Mouse (Mus musculus) heart, embryonic 10.5 days (tissue): ENCODE measurements around the gene Atp6ap2. TPM values are rescaled to one million over a fixed set of nuclear protein-coding genes. Genes with fewer than 3 reads are reported as not detected.
"Not testable (repeated sequence)": the region's sequence is repeated elsewhere in the genome, so short reads cannot be mapped to it uniquely, and the experiment has no call there.

Source experiments
- DNase-seq: peaks from one replicate; pipeline ENCODE4 v3.0.0-alpha.2; 2017; ENCODE audit warnings: low spot score
- H3K27ac ChIP-seq: fragments of 300-500 bp; sonication (generic); 2 replicates; pipeline ENCODE4 v1.5.1; 2016; ENCODE audit warnings: mild to moderate bottlenecking
- H3K27me3 ChIP-seq: fragments of 300-500 bp; sonication (generic); 2 replicates; pipeline ENCODE4 v1.6.1; 2016; ENCODE audit warnings: mild to moderate bottlenecking; ENCODE audit not compliant: poor library complexity, insufficient read depth, severe bottlenecking
- H3K36me3 ChIP-seq: fragments of 300-500 bp; sonication (generic); 2 replicates; pipeline ENCODE4 v1.6.1; 2016; ENCODE audit warnings: mild to moderate bottlenecking, moderate library complexity
- H3K4me1 ChIP-seq: fragments of 300-500 bp; sonication (generic); 2 replicates; pipeline ENCODE4 v1.6.1; 2016; ENCODE audit warnings: mild to moderate bottlenecking
- H3K4me3 ChIP-seq: fragments of 300-500 bp; sonication (generic); 2 replicates; pipeline ENCODE4 v1.5.1; 2016; ENCODE audit warnings: mild to moderate bottlenecking, moderate library complexity
- H3K9me3 ChIP-seq: fragments of 300-500 bp; sonication (generic); 2 replicates; pipeline ENCODE4 v1.6.1; 2016; ENCODE audit warnings: mild to moderate bottlenecking, moderate library complexity
- WGBS: fragments of 180-500 bp; shearing (Covaris S2); methylation state at CpG from one replicate; pipeline ENCODE4 v1.1.7; 2016; 5-methylcytosine and 5-hydroxymethylcytosine counted together
- polyA plus RNA-seq: library from polyadenylated mRNA; unstranded; fragments of >200 nt; fragmentation: Nextera tagmentation; extraction: Ambion mirVana; gene quantifications from 2 replicates; pipeline ENCODE4 v1.2.1, GENCODE M21; 2016

The Atp6ap2 gene
- polyA plus RNA-seq, 1 experiment from 2014 or later, result 56.0 TPM

- not testable (repeated sequence) for H3K9me3 ChIP-seq, H3K27me3 ChIP-seq, H3K4me1 ChIP-seq, H3K4me3 ChIP-seq, H3K27ac ChIP-seq, DNase-seq
- peaks cover 15% of the 10 kb centered on the region; the same call in 1 of the 2 replicates for H3K36me3 ChIP-seq
- 92% methylated on average over 1 of the region's 1 CpGs for WGBS
These were observed 24.8 kb downstream of the Atp6ap2 start for GRCm38 (mm10) chrX:12612360-12612759.

- H3K27me3 ChIP-seq, result no peaks in the 10 kb centered on the region
- no peaks in the 10 kb centered on the region for H3K36me3 ChIP-seq
- WGBS, result 65% methylated on average over 3 of the region's 4 CpGs
- no peak for DNase-seq
- no peak overlapping the region for H3K27ac ChIP-seq
- no peaks in the 10 kb centered on the region for H3K4me1 ChIP-seq
- H3K9me3 ChIP-seq, result no peaks in the 10 kb centered on the region
- H3K4me3 ChIP-seq, result no peak overlapping the region
These were observed 37.5 kb downstream of the Atp6ap2 start for GRCm38 (mm10) chrX:12625131-12625530.

GRCm38 (mm10) chrX:12644976-12645375 lies 57.4 kb downstream of the Atp6ap2 start:
- Histone ChIP-seq H3K27me3 (no peaks in the 10 kb centered on the region; the same call in 1 of the 2 replicates), H3K4me3 (no peak overlapping the region), H3K9me3 (no peaks in the 10 kb centered on the region), H3K4me1 (no peaks in the 10 kb centered on the region), H3K36me3 (peaks cover 2% of the 10 kb centered on the region; the same call in 1 of the 2 replicates), H3K27ac (no peak overlapping the region)
- no peak for DNase-seq
- WGBS, result 66% methylated on average over 2 of the region's 2 CpGs

DNA sequence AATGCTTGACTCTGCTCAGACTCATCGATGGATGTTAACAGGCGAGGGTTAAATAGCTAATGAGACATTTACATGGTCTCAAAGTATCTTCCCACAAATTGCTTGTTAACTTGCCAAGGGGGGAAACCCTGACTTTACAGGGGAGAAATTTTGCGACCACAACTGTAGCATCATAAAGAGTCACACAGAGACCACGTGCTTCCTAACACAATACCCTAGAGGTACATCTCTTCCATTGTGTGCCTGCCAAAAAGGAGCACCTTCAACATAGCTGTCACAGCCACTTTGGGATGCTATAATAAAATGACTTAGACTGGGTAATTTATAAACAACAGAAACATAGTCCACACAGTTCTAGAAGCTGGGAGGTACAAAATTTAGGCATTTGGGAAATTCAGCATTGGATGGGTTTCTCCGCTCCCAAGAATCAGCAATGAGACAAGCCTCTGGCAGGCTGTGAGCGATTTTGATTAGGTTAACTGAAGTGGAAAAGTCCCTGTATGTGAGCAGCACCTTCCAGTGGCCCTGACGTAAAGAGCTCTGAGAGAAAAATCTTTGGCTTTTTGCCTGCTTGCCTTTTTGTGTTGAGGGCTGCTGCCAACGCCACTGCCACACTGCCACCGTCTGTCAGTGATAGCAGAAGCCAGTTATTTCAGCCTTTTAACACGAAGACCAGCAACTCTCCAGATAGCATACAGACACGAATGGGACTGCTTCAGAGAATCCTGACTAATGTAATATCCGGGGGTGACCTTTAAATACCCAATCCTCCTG lies 58.1 kb downstream of the Atp6ap2 start:
- DNase-seq, result no peak
- Histone ChIP-seq H3K9me3 (no peaks in the 10 kb centered on the region), H3K36me3 (peaks cover 4% of the 10 kb centered on the region; the same call in 1 of the 2 replicates), H3K27ac (no peak overlapping the region), H3K27me3 (no peaks in the 10 kb centered on the region; the same call in 1 of the 2 replicates), H3K4me3 (no peak overlapping the region), H3K4me1 (no peaks in the 10 kb centered on the region)
- WGBS, result 60% methylated on average over 12 of the region's 12 CpGs

- H3K27me3 ChIP-seq, result no peaks in the 10 kb centered on the region
- no peak overlapping the region for H3K4me3 ChIP-seq
- no peak overlapping the region for H3K27ac ChIP-seq
- peaks cover 36% of the 10 kb centered on the region for H3K36me3 ChIP-seq
- H3K4me1 ChIP-seq, result no peaks in the 10 kb centered on the region
- H3K9me3 ChIP-seq, result no peaks in the 10 kb centered on the region
- whole genome bisulfite sequencing, result 85% methylated on average over 16 of the region's 16 CpGs
- no peak for DNase-seq
These were observed 64.3 kb downstream of the Atp6ap2 start for GRCm38 (mm10) chrX:12651906-12652305.

- Histone ChIP-seq H3K27ac (no peak overlapping the region), H3K27me3 (no peaks in the 10 kb centered on the region), H3K36me3 (peaks cover 48% of the 10 kb centered on the region), H3K9me3 (no peaks in the 10 kb centered on the region), H3K4me3 (no peak overlapping the region), H3K4me1 (no peaks in the 10 kb centered on the region)
- 78% methylated on average over 2 of the region's 2 CpGs for WGBS
- DNase-seq, result no peak
These were observed 66.3 kb downstream of the Atp6ap2 start for GRCm38 (mm10) chrX:12653879-12654278.

Other genes with a start within 250 kb of the Atp6ap2 start
- gene 1810030O07Rik, start 85.9 kb downstream of the Atp6ap2 start, polyA plus RNA-seq, result 23.8 and 30.9 TPM in 2 replicates
- 17.7 and 21.6 TPM in 2 replicates for gene Med14, start 174.3 kb downstream of the Atp6ap2 start, polyA plus RNA-seq